Mouse (Mus musculus) megakaryocyte, embryonic 14.5 days (primary cell): ENCODE results near the gene Taok1. TPM values are rescaled to one million over a fixed set of nuclear protein-coding genes. Genes with fewer than 3 reads are reported as not detected.
A peak's percentile ranks its signal among the peaks of the same experiment; 100 is the strongest.

Experiments used
- H3K27me3 ChIP-seq: replicated peaks from 2 replicates; pipeline ENCODE3; 2012; ENCODE audit warnings: inconsistent platforms
- H3K36me3 ChIP-seq: replicated peaks from 2 replicates; pipeline ENCODE3; 2012; ENCODE audit warnings: low read length, inconsistent platforms, mixed read lengths
- H3K4me1 ChIP-seq: 2 replicates; pipeline ENCODE4 v1.6.1; 2012; ENCODE audit warnings: inconsistent platforms
- H3K4me3 ChIP-seq: replicated peaks from 2 replicates; pipeline ENCODE3; 2012; ENCODE audit warnings: moderate library complexity, mild to moderate bottlenecking, inconsistent platforms
- H3K9me3 ChIP-seq: 2 replicates; pipeline ENCODE4 v1.6.1; 2012; ENCODE audit warnings: inconsistent platforms
- FLI1 ChIP-seq: IDR thresholded peaks from 2 replicates; pipeline ENCODE4 v1.6.1; 2012; ENCODE audit warnings: low read length, inconsistent platforms, mixed read lengths
- GATA1 ChIP-seq: IDR thresholded peaks from 3 replicates; pipeline ENCODE4 v1.6.1; 2012; ENCODE audit warnings: mixed read lengths, low read length, inconsistent platforms, borderline replicate concordance
- polyA plus RNA-seq: library from polyadenylated mRNA; stranded (reverse); fragments of >175 nt; gene quantifications from 2 replicates; pipeline ENCODE4 v1.2.3, GENCODE M21; 2012; ENCODE audit warnings: low replicate concordance; ENCODE audit not compliant: insufficient read depth

Gene Taok1
- polyA plus RNA-seq, 1 experiment, result 1.2 TPM

- peaks cover 65% of the 10 kb centered on the region for H3K4me1 ChIP-seq
- TF ChIP-seq FLI1 (no peak), GATA1 (no peak)
- H3K27me3 ChIP-seq, result peaks cover 20% of the 10 kb centered on the region
- no peak overlapping the region for H3K4me3 ChIP-seq
- H3K36me3 ChIP-seq, result peaks cover 39% of the 10 kb centered on the region
- no peaks in the 10 kb centered on the region for H3K9me3 ChIP-seq
Measured at GRCm38 (mm10) chr11:77511336-77511735, 96.3 kb downstream of the Taok1 start.

- Histone ChIP-seq H3K4me3 (peak overlapping the region; percentile 90), H3K4me1 (peaks cover 38% of the 10 kb centered on the region), H3K9me3 (no peaks in the 10 kb centered on the region), H3K36me3 (peaks cover 69% of the 10 kb centered on the region), H3K27me3 (peaks cover 2% of the 10 kb centered on the region)
- TF ChIP-seq GATA1 (no peak), FLI1 (no peak)
Measured at GRCm38 (mm10) chr11:77508068-77509021, 99.3 kb downstream of the Taok1 start.

GRCm38 (mm10) chr11:77507426-77507825 is 100.2 kb downstream of the Taok1 start:
- Histone ChIP-seq H3K4me3 (no peak overlapping the region), H3K9me3 (no peaks in the 10 kb centered on the region), H3K4me1 (peaks cover 41% of the 10 kb centered on the region), H3K27me3 (peaks cover 1% of the 10 kb centered on the region), H3K36me3 (peaks cover 78% of the 10 kb centered on the region)
- no peak for TF ChIP-seq GATA1
- TF ChIP-seq FLI1, result no peak

GRCm38 (mm10) chr11:77506941-77507340 is 100.7 kb downstream of the Taok1 start:
- H3K4me1 ChIP-seq, result peaks cover 39% of the 10 kb centered on the region
- peaks cover 83% of the 10 kb centered on the region for H3K36me3 ChIP-seq
- H3K9me3 ChIP-seq, result no peaks in the 10 kb centered on the region
- H3K27me3 ChIP-seq, result no peaks in the 10 kb centered on the region
- no peak for TF ChIP-seq FLI1
- TF ChIP-seq GATA1, result no peak
- H3K4me3 ChIP-seq, result no peak overlapping the region

- no peak overlapping the region for H3K4me3 ChIP-seq
- TF ChIP-seq FLI1 (no peak), GATA1 (no peak)
- H3K9me3 ChIP-seq, result no peaks in the 10 kb centered on the region
- H3K27me3 ChIP-seq, result no peaks in the 10 kb centered on the region
- peaks cover 39% of the 10 kb centered on the region for H3K4me1 ChIP-seq
- peaks cover 88% of the 10 kb centered on the region for H3K36me3 ChIP-seq
Measured at GRCm38 (mm10) chr11:77506273-77506672, 101.3 kb downstream of the Taok1 start.

- H3K36me3 ChIP-seq, result peaks cover 93% of the 10 kb centered on the region
- no peaks in the 10 kb centered on the region for H3K27me3 ChIP-seq
- H3K4me1 ChIP-seq, result peaks cover 44% of the 10 kb centered on the region
- no peak for TF ChIP-seq GATA1
- TF ChIP-seq FLI1, result no peak
- no peaks in the 10 kb centered on the region for H3K9me3 ChIP-seq
- no peak overlapping the region for H3K4me3 ChIP-seq
Measured at GRCm38 (mm10) chr11:77505291-77505980, 102.2 kb downstream of the Taok1 start.

- Histone ChIP-seq H3K36me3 (peaks cover 94% of the 10 kb centered on the region), H3K4me3 (no peak overlapping the region), H3K27me3 (no peaks in the 10 kb centered on the region), H3K4me1 (peaks cover 55% of the 10 kb centered on the region), H3K9me3 (no peaks in the 10 kb centered on the region)
- no peak for TF ChIP-seq GATA1
- TF ChIP-seq FLI1, result no peak
Measured at GRCm38 (mm10) chr11:77504377-77504776, 103.2 kb downstream of the Taok1 start.

GRCm38 (mm10) chr11:77503511-77503910 is 104.1 kb downstream of the Taok1 start:
- Histone ChIP-seq H3K9me3 (no peaks in the 10 kb centered on the region), H3K4me3 (no peak overlapping the region), H3K36me3 (peaks cover 95% of the 10 kb centered on the region), H3K27me3 (no peaks in the 10 kb centered on the region), H3K4me1 (peaks cover 57% of the 10 kb centered on the region)
- TF ChIP-seq FLI1 (no peak), GATA1 (no peak)

GRCm38 (mm10) chr11:77502481-77502880 is 105.1 kb downstream of the Taok1 start:
- no peaks in the 10 kb centered on the region for H3K9me3 ChIP-seq
- TF ChIP-seq GATA1 (no peak), FLI1 (no peak)
- peaks cover 57% of the 10 kb centered on the region for H3K4me1 ChIP-seq
- H3K27me3 ChIP-seq, result no peaks in the 10 kb centered on the region
- H3K36me3 ChIP-seq, result peaks cover 95% of the 10 kb centered on the region
- H3K4me3 ChIP-seq, result no peak overlapping the region

- Histone ChIP-seq H3K4me3 (no peak overlapping the region), H3K27me3 (no peaks in the 10 kb centered on the region), H3K4me1 (peaks cover 58% of the 10 kb centered on the region), H3K9me3 (no peaks in the 10 kb centered on the region), H3K36me3 (peaks cover 93% of the 10 kb centered on the region)
- TF ChIP-seq GATA1 (no peak), FLI1 (no peak)
Measured at GRCm38 (mm10) chr11:77501971-77502370, 105.6 kb downstream of the Taok1 start.
